ENCODE assay signal across 14 mouse cellular contexts in genomic region chr5:73135131-73135530, GRCm38 (mm10).
"Had no signal": no experiment of that assay in that cellular context is flagged by ENCODE, and none has a peak within 500 bp of the region (broad histone marks: within the 10 kb centered on the region; RNA-seq: fewer than 3 reads in every experiment).

No protein-coding gene starts in this region.

- H3K4me3 ChIP-seq: layer of hippocampus, adult 2 months; limb, embryonic 10.5 days; limb, embryonic 13.5 days; liver, embryonic 12.5 days; liver, embryonic 15.5 days had no signal

- H3K9me3 ChIP-seq: limb, embryonic 10.5 days; limb, embryonic 13.5 days; liver, embryonic 12.5 days; liver, embryonic 15.5 days had no signal

- H3K4me2 ChIP-seq: limb, embryonic 13.5 days; liver, embryonic 12.5 days; liver, embryonic 15.5 days; midbrain, embryonic 11.5 days had no signal

- H3K27ac ChIP-seq: kidney, postnatal 0 days; layer of hippocampus, adult 2 months; limb, embryonic 10.5 days; limb, embryonic 13.5 days had no signal

- H3K9ac ChIP-seq: limb, embryonic 13.5 days; liver, embryonic 12.5 days; liver, embryonic 15.5 days had no signal

- H3K36me3 ChIP-seq: limb, embryonic 13.5 days had no signal

- H3K4me1 ChIP-seq: limb, embryonic 10.5 days; limb, embryonic 13.5 days had no signal

- H3K27me3 ChIP-seq: limb, embryonic 13.5 days; liver, embryonic 12.5 days; liver, embryonic 15.5 days had no signal

- ATAC-seq: liver, embryonic 12.5 days had no signal

- DNase-seq: kidney, adult 18-20 months; kidney, postnatal 25 days; layer of hippocampus, adult 9-11 months; liver; midbrain, embryonic 14.5 days; thymus, adult 18-20 months; thymus, postnatal 4 days had no signal
